Mouse (Mus musculus) midbrain, embryonic 14.5 days (tissue): Measurements from ENCODE around the gene Lamb3. TPM values are rescaled to one million over a fixed set of nuclear protein-coding genes. Genes with fewer than 3 reads are reported as not detected.
"Not testable (repeated sequence)": the region's sequence is repeated elsewhere in the genome, so short reads cannot be mapped to it uniquely, and the experiment has no call there.

Source experiments
- ATAC-seq: fragments of 200-750 bp; cut with Nextera tagmentation; 2 replicates; pipeline ENCODE4 v1.8.0; 2017; ENCODE audit warnings: moderate number of reproducible peaks, moderate library complexity; ENCODE audit not compliant: low FRiP score, low TSS enrichment
- DNase-seq: peaks from one replicate; pipeline ENCODE4 v3.0.0-alpha.2; 2015
- H3K27ac ChIP-seq: fragments of 300-500 bp; sonication (generic); replicated peaks from 2 replicates; pipeline ENCODE4 v1.5.1; 2014; ENCODE audit warnings: mild to moderate bottlenecking, low read depth, low read length, moderate library complexity
- H3K27me3 ChIP-seq: fragments of 300-500 bp; sonication (generic); 2 replicates; pipeline ENCODE4 v1.6.1; 2014; ENCODE audit warnings: low read length, control low read depth, mixed read lengths; ENCODE audit not compliant: control insufficient read depth, insufficient read depth
- H3K36me3 ChIP-seq: fragments of 300-500 bp; sonication (generic); 2 replicates; pipeline ENCODE4 v1.6.1; 2014; ENCODE audit warnings: low read length, control low read depth; ENCODE audit not compliant: control insufficient read depth, insufficient read depth
- H3K4me1 ChIP-seq: fragments of 300-500 bp; sonication (generic); 2 replicates; pipeline ENCODE4 v1.6.1; 2014; ENCODE audit warnings: mild to moderate bottlenecking, antibody characterized with exemption, low read length, control low read depth; ENCODE audit not compliant: control insufficient read depth, insufficient read depth
- H3K4me2 ChIP-seq: fragments of 300-500 bp; sonication (generic); 2 replicates; pipeline ENCODE4 v1.6.1; 2014; ENCODE audit warnings: mild to moderate bottlenecking, low read length, moderate library complexity
- H3K4me3 ChIP-seq: fragments of 300-500 bp; sonication (generic); replicated peaks from 2 replicates; pipeline ENCODE4 v1.5.1; 2014; ENCODE audit warnings: low read depth, low read length
- H3K9ac ChIP-seq: fragments of 300-500 bp; sonication (generic); replicated peaks from 2 replicates; pipeline ENCODE4 v1.6.1; 2014; ENCODE audit warnings: mild to moderate bottlenecking, low read length, moderate library complexity
- H3K9me3 ChIP-seq: fragments of 300-500 bp; sonication (generic); 2 replicates; pipeline ENCODE4 v1.6.1; 2016; ENCODE audit warnings: low read length, control low read depth, mixed read lengths; ENCODE audit not compliant: control insufficient read depth
- WGBS: fragments of 180-500 bp; shearing (Covaris S2); extraction: QIAGEN DNeasy Blood & Tissue Kit; methylation state at CpG from one replicate; pipeline ENCODE4 v1.1.7; 2014; 5-methylcytosine and 5-hydroxymethylcytosine counted together
- polyA plus RNA-seq: library from polyadenylated mRNA; unstranded; fragments of >200 nt; fragmentation: Nextera tagmentation; extraction: Ambion mirVana; gene quantifications from 2 replicates; pipeline ENCODE4 v1.2.1, GENCODE M21; 2014

The Lamb3 gene
- polyA plus RNA-seq, 1 experiment from 2014 or later = 0.30 TPM

GRCm38 (mm10) chr1:193272137-193272915 is 64.8 kb downstream of the Lamb3 start:
- H3K27me3 ChIP-seq = no peaks in the 10 kb centered on the region
- no peaks in the 10 kb centered on the region for H3K9me3 ChIP-seq
- H3K36me3 ChIP-seq = no peaks in the 10 kb centered on the region

GRCm38 (mm10) chr1:193272916-193273601 is 65.6 kb downstream of the Lamb3 start, which contains the start of gene G0s2:
TSS of gene G0s2 (minus strand) at chr1:193273217.
- no peaks in the 10 kb centered on the region for H3K36me3 ChIP-seq
- peak within 1 kb of the TSS; percentile 63 for H3K27ac ChIP-seq
- peak within 1 kb of the TSS; percentile 33 for H3K4me3 ChIP-seq
- H3K4me1 ChIP-seq = peaks cover 11% of the 10 kb centered on the region; the same call in 1 of the 2 replicates
- ATAC-seq = peak; percentile 76
- DNase-seq = peak; percentile 68
- under 1% methylated on average over 23 of the region's 23 CpGs for WGBS
- peak within 1 kb of the TSS; percentile 38 for H3K9ac ChIP-seq
- H3K4me2 ChIP-seq = peak within 1 kb of the TSS; percentile 60
- no peaks in the 10 kb centered on the region for H3K27me3 ChIP-seq
- H3K9me3 ChIP-seq = no peaks in the 10 kb centered on the region

More at GRCm38 (mm10) chr1:193272137-193272915, 64.8 kb downstream of the Lamb3 start:
- Histone ChIP-seq H3K4me1 (peaks cover 11% of the 10 kb centered on the region; the same call in 1 of the 2 replicates), H3K4me3 (peak overlapping the region; percentile 33), H3K27ac (peak overlapping the region; percentile 63), H3K9ac (peak overlapping the region; percentile 38), H3K4me2 (peak overlapping the region; percentile 60)
- peak; percentile 66 for DNase-seq
- ATAC-seq = peak; percentile 71
- 7% methylated on average over 24 of the region's 24 CpGs for WGBS

GRCm38 (mm10) chr1:193274407-193275071 is 67.0 kb downstream of the Lamb3 start:
- Histone ChIP-seq H3K4me1 (peaks cover 11% of the 10 kb centered on the region; the same call in 1 of the 2 replicates), H3K4me2 (no peak overlapping the region), H3K4me3 (no peak overlapping the region), H3K27ac (no peak overlapping the region), H3K27me3 (no peaks in the 10 kb centered on the region), H3K36me3 (no peaks in the 10 kb centered on the region), H3K9me3 (no peaks in the 10 kb centered on the region), H3K9ac (no peak overlapping the region)
- no peak for ATAC-seq
- no peak for DNase-seq
- WGBS = 87% methylated on average over 8 of the region's 8 CpGs

- Histone ChIP-seq H3K27me3 (no peaks in the 10 kb centered on the region), H3K9me3 (no peaks in the 10 kb centered on the region), H3K27ac (no peak overlapping the region), H3K9ac (no peak overlapping the region), H3K4me2 (no peak overlapping the region), H3K36me3 (no peaks in the 10 kb centered on the region), H3K4me3 (no peak overlapping the region), H3K4me1 (no peaks in the 10 kb centered on the region)
- ATAC-seq (no peak), DNase-seq (no peak)
- 41% methylated on average over 6 of the region's 6 CpGs for WGBS
These were observed 71.0 kb downstream of the Lamb3 start for GRCm38 (mm10) chr1:193278414-193279045.

- H3K36me3 ChIP-seq = no peaks in the 10 kb centered on the region
- H3K9me3 ChIP-seq = no peaks in the 10 kb centered on the region
- no peaks in the 10 kb centered on the region for H3K4me1 ChIP-seq
- no peak overlapping the region for H3K4me3 ChIP-seq
- whole genome bisulfite sequencing = 79% methylated on average over 4 of the region's 4 CpGs
- ATAC-seq (no peak), DNase-seq (no peak)
- H3K27ac ChIP-seq = no peak overlapping the region
- no peaks in the 10 kb centered on the region for H3K27me3 ChIP-seq
- H3K4me2 ChIP-seq = no peak overlapping the region
- no peak overlapping the region for H3K9ac ChIP-seq
These were observed 72.0 kb downstream of the Lamb3 start for GRCm38 (mm10) chr1:193279492-193279891.

GRCm38 (mm10) chr1:193281344-193281743 is 73.8 kb downstream of the Lamb3 start:
- no peak overlapping the region for H3K4me3 ChIP-seq
- no peak overlapping the region for H3K27ac ChIP-seq
- DNase-seq = no peak
- no peak overlapping the region for H3K4me2 ChIP-seq
- H3K36me3 ChIP-seq = no peaks in the 10 kb centered on the region
- no peaks in the 10 kb centered on the region for H3K9me3 ChIP-seq
- no peaks in the 10 kb centered on the region for H3K27me3 ChIP-seq
- no peak for ATAC-seq
- H3K4me1 ChIP-seq = no peaks in the 10 kb centered on the region
- no peak overlapping the region for H3K9ac ChIP-seq
- WGBS = 94% methylated on average over 2 of the region's 2 CpGs

GRCm38 (mm10) chr1:193284228-193284779 is 76.8 kb downstream of the Lamb3 start:
- Histone ChIP-seq H3K4me1 (no peaks in the 10 kb centered on the region), H3K27ac (no peak overlapping the region), H3K27me3 (no peaks in the 10 kb centered on the region), H3K4me2 (no peak overlapping the region), H3K9ac (no peak overlapping the region), H3K36me3 (no peaks in the 10 kb centered on the region), H3K4me3 (no peak overlapping the region), H3K9me3 (no peaks in the 10 kb centered on the region)
- WGBS = 68% methylated on average over 7 of the region's 7 CpGs
- no peak for ATAC-seq
- peak; percentile 33 for DNase-seq

GRCm38 (mm10) chr1:193285766-193286325 is 78.3 kb downstream of the Lamb3 start:
- not testable (repeated sequence) for H3K4me1 ChIP-seq, DNase-seq
- 92% methylated on average over 3 of the region's 3 CpGs for WGBS

More at GRCm38 (mm10) chr1:193285766-193286325, 78.3 kb downstream of the Lamb3 start:
- not testable (repeated sequence) for H3K27me3 ChIP-seq, H3K9ac ChIP-seq, H3K4me2 ChIP-seq, H3K36me3 ChIP-seq, H3K4me3 ChIP-seq, ATAC-seq, H3K27ac ChIP-seq, H3K9me3 ChIP-seq
